Mouse (Mus musculus) liver, embryonic 14.5 days (tissue): ENCODE measurements around the gene Abcb11. TPM values are rescaled to one million over a fixed set of nuclear protein-coding genes. Genes with fewer than 3 reads are reported as not detected.

Experiments used
- ATAC-seq: fragments of 200-750 bp; cut with Nextera tagmentation; 2 replicates; pipeline ENCODE4 v1.8.0; 2017; ENCODE audit warnings: moderate number of reproducible peaks, mild to moderate bottlenecking, moderate library complexity; ENCODE audit not compliant: insufficient read depth
- DNase-seq, 3 experiments: peaks; one replicate each; pipeline ENCODE4 v3.0.0-alpha.2; 2012 to 2013; ENCODE audit warnings: low read depth in 3 of 3, low spot score in 3 of 3
- H3K27ac ChIP-seq: fragments of 300-500 bp; sonication (generic); 2 replicates; pipeline ENCODE4 v1.5.1; 2014; ENCODE audit warnings: moderate library complexity, mild to moderate bottlenecking, control low read depth, inconsistent platforms
- H3K27me3 ChIP-seq: fragments of 300-500 bp; sonication (generic); 2 replicates; pipeline ENCODE4 v1.6.1; 2014; ENCODE audit warnings: mild to moderate bottlenecking, low read length, moderate library complexity; ENCODE audit not compliant: control insufficient read depth, insufficient read depth
- H3K36me3 ChIP-seq: fragments of 300-500 bp; sonication (generic); replicated peaks from 2 replicates; pipeline ENCODE4 v1.6.1; 2014; ENCODE audit warnings: low read depth; ENCODE audit not compliant: control insufficient read depth, insufficient read depth
- H3K4me1 ChIP-seq, 2 experiments: fragments of 200-500 bp in 1 of 2; fragments of 300-500 bp in 1 of 2; sonication (generic) in 1 of 2; replicated peaks; 2 replicates each; pipeline ENCODE4 v1.6.1; 2012 to 2014; ENCODE audit warnings: antibody characterized with exemption in 1 of 2, inconsistent platforms in 1 of 2, low read length in 1 of 2; ENCODE audit not compliant: control insufficient read depth in 2 of 2, insufficient read depth in 2 of 2
- H3K4me2 ChIP-seq: fragments of 300-500 bp; sonication (generic); 2 replicates; pipeline ENCODE4 v1.6.1; 2014; ENCODE audit warnings: low read depth, mild to moderate bottlenecking, control low read depth, moderate library complexity
- H3K4me3 ChIP-seq, 2 experiments: fragments of 200-500 bp in 1 of 2; fragments of 300-500 bp in 1 of 2; sonication (generic) in 1 of 2; 2 replicates each; pipeline ENCODE4 v1.5.1; 2012 to 2014; ENCODE audit warnings: low read depth in 2 of 2, low read length in 2 of 2, mild to moderate bottlenecking in 2 of 2, control low read depth in 1 of 2, inconsistent platforms in 1 of 2, moderate library complexity in 1 of 2; ENCODE audit not compliant: insufficient read depth in 1 of 2
- H3K9ac ChIP-seq: fragments of 300-500 bp; sonication (generic); replicated peaks from 2 replicates; pipeline ENCODE4 v1.6.1; 2014; ENCODE audit warnings: mild to moderate bottlenecking, control low read depth, moderate library complexity
- H3K9me3 ChIP-seq: fragments of 300-500 bp; sonication (generic); 2 replicates; pipeline ENCODE4 v1.6.1; 2016; ENCODE audit warnings: low read length, mixed read lengths; ENCODE audit not compliant: control insufficient read depth
- CTCF ChIP-seq: IDR thresholded peaks from 2 replicates; pipeline ENCODE4 v1.5.1; 2016; ENCODE audit warnings: antibody characterized with exemption, low read depth, control low read depth
- EP300 ChIP-seq: IDR thresholded peaks from 2 replicates; pipeline ENCODE4 v1.6.1; 2016; ENCODE audit warnings: antibody characterized with exemption, low read depth
- WGBS: fragments of 180-500 bp; shearing (Covaris S2); extraction: QIAGEN DNeasy Blood & Tissue Kit; methylation state at CpG from one replicate; pipeline ENCODE4 v1.1.7; 2014; ENCODE audit not compliant: insufficient replicate concordance; 5-methylcytosine and 5-hydroxymethylcytosine counted together
- polyA plus RNA-seq, 2 experiments: library from polyadenylated mRNA; depleted of rRNA in 1 of 2; stranded (reverse) in 1 of 2; unstranded in 1 of 2; fragments of >200 nt; fragmentation: Nextera tagmentation in 1 of 2; extraction: Ambion mirVana in 1 of 2; gene quantifications; 2 replicates each; pipeline versions ENCODE4 v1.2.1 to v1.2.3; 2012 to 2014

Gene Abcb11
- polyA plus RNA-seq, 2 experiments: 3.5 to 4.6 TPM

DNA sequence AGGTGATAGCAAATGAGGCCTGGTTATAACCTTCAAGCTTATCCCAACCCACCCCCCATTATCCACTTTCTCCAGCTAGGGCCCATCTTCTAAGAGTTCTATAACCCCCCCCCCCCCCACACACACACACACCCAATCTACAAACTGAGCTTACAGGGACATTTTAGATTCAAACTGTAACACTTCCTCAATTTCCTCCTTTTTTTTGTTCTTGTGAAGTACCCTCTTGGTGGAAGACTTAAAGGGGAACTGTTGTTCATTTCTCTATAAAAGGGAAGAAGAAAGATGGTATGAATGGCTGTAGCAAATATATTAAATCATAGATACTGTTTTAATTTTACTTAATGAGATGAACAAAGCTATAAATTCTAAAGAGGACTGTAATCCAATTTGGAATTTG, 110.3 kb downstream of the Abcb11 start:
- DNase-seq: no peak
- Histone ChIP-seq H3K27me3 (no peaks in the 10 kb centered on the region), H3K9ac (no peak overlapping the region), H3K4me1 (no peaks in the 10 kb centered on the region), H3K36me3 (no peaks in the 10 kb centered on the region), H3K4me3 (no peak overlapping the region), H3K9me3 (no peaks in the 10 kb centered on the region), H3K27ac (no peak overlapping the region), H3K4me2 (no peak overlapping the region)
- no peak for TF ChIP-seq EP300
- TF ChIP-seq CTCF: no peak
- no peak for ATAC-seq

- Histone ChIP-seq H3K9ac (no peak overlapping the region), H3K36me3 (no peaks in the 10 kb centered on the region), H3K27ac (no peak overlapping the region), H3K4me3 (no peak overlapping the region), H3K27me3 (no peaks in the 10 kb centered on the region), H3K4me2 (no peak overlapping the region), H3K9me3 (no peaks in the 10 kb centered on the region), H3K4me1 (no peaks in the 10 kb centered on the region)
- no peak for DNase-seq
- no peak for ATAC-seq
- WGBS: 50% methylated on average over 2 of the region's 2 CpGs
- TF ChIP-seq CTCF (no peak), EP300 (no peak)
These were observed 112.3 kb downstream of the Abcb11 start for GRCm38 (mm10) chr2:69230137-69230536.

- H3K4me1 ChIP-seq: no peaks in the 10 kb centered on the region
- no peak overlapping the region for H3K4me2 ChIP-seq
- no peak overlapping the region for H3K27ac ChIP-seq
- TF ChIP-seq CTCF (no peak), EP300 (no peak)
- no peak for ATAC-seq
- H3K4me3 ChIP-seq: no peak overlapping the region
- H3K36me3 ChIP-seq: no peaks in the 10 kb centered on the region
- DNase-seq: no peak
- H3K27me3 ChIP-seq: no peaks in the 10 kb centered on the region
- no peak overlapping the region for H3K9ac ChIP-seq
- WGBS: 79% methylated on average over 6 of the region's 6 CpGs
- no peaks in the 10 kb centered on the region for H3K9me3 ChIP-seq
These were observed 113.8 kb downstream of the Abcb11 start for GRCm38 (mm10) chr2:69228635-69229034.

DNA sequence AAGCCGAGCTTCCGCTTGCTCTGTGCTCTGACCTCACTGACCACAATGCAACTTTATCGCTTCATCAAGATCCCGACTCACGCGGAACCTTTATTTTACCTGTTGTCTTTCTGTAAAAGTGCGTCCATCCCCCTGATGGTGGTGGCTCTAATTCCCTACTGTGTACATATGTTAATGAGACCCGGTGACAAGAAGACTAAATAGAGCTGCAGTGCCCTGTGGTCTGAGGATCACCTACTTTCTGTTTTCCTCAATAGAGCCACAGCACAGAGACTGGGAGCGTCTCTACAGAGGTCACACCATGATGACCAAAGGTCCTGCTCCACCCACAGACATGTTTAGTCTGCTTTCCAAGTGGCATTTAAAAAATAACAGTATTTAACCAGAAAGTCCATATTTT, 115.5 kb downstream of the Abcb11 start:
- TF ChIP-seq EP300: no peak
- TF ChIP-seq CTCF: no peak
- ATAC-seq (no peak), DNase-seq (no peak)
- 71% methylated on average over 9 of the region's 9 CpGs for WGBS
- H3K9ac ChIP-seq: no peak overlapping the region
- H3K9me3 ChIP-seq: no peaks in the 10 kb centered on the region
- H3K36me3 ChIP-seq: no peaks in the 10 kb centered on the region
- H3K27ac ChIP-seq: no peak overlapping the region
- no peaks in the 10 kb centered on the region for H3K27me3 ChIP-seq
- H3K4me1 ChIP-seq: no peaks in the 10 kb centered on the region
- H3K4me2 ChIP-seq: no peak overlapping the region
- no peak overlapping the region for H3K4me3 ChIP-seq

DNA sequence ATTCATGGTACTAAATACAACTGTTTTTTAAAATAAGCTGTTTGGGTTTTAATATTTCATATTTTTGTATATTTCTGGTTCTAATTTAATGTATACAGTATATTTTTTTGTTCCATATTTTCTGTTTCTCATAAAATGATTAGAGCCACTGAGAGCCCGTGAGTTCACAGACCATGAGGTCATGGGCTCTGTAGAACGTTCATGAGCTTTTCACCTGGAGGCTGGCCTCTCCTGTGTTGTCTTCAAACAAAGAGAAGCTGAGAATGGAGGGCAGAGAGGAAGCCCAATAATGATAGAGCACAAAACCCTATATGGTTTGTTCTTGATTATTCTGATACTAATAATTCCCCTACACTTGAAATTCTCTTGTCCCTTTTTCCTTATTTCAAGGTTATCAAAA, 117.7 kb downstream of the Abcb11 start:
- no peaks in the 10 kb centered on the region for H3K4me1 ChIP-seq
- no peak overlapping the region for H3K4me2 ChIP-seq
- ATAC-seq: no peak
- H3K4me3 ChIP-seq: no peak overlapping the region
- H3K9me3 ChIP-seq: no peaks in the 10 kb centered on the region
- H3K27ac ChIP-seq: no peak overlapping the region
- no peaks in the 10 kb centered on the region for H3K27me3 ChIP-seq
- no peak for TF ChIP-seq CTCF
- no peak for TF ChIP-seq EP300
- WGBS: 32% methylated on average over 2 of the region's 2 CpGs
- H3K9ac ChIP-seq: no peak overlapping the region
- no peak for DNase-seq
- H3K36me3 ChIP-seq: no peaks in the 10 kb centered on the region
